Comparison of ENCODE assay signal across 8 mouse cellular contexts in the genomic region with DNA sequence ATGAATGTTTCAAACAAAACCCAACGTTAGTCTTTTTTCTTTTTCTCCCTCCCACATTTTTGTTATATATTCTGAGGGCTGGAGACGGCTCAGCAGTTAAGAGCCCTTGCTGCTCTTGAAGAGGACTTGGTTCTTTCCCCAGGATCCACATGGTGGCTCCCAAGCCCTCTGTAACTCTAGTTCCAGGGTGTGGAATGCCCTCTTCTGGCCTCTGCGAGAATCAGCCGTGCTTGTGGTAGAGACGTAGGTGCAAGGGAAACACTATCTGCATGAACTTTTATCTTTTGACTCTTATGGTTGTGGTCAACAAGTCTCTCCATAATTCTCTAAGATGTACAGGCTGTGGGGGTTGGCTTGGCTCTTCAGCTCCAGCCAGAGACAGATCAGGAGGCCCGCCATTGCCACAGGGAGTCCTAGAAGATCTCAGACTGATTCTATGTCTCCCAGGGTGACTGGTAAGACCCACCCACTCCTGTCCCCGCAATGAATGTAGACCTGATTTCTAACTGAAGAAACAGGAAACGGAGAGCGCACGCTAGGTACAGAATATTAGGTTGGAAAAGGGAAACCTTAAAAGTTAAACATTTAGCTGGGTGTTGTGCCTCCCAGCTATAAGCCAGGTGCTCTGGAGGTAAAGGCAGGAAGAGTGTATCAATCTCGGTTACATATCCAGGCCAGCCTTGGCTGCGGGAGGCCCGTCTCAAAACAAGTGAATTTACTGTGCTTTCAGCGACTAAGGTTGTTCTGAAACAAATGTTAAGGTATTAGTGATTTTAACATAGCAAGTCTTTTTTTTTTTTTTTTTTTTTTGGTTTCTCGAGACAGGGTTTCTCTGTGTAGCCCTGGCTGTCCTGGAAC. TPM values are rescaled to one million over a fixed set of nuclear protein-coding genes. Genes with fewer than 3 reads are reported as not detected.
DNase-seq lines count a peak whose midpoint lies in the region.

No protein-coding gene starts in this region.

- H3K27me3 ChIP-seq in megakaryocyte, embryonic 14.5 days (replicated peaks), result peaks cover 5% of the 10 kb centered on the region

- intact Hi-C loops in gastrocnemius, postnatal 36 days (cut with DNase I), result no loop called here

- peak overlapping the region; percentile 62 for H3K4me3 ChIP-seq in megakaryocyte, embryonic 14.5 days (replicated peaks)

- DNase-seq in gastrocnemius, adult 18-20 months (ENCODE audit: low spot score), result peak; percentile 38
- DNase-seq in gastrocnemius, postnatal 36 days, result no peak
- DNase-seq in B cell, adult 2 months, result peak; percentile 32 to 46
- peak; percentile 41 to 45 for DNase-seq in adrenal gland, adult 18-20 months (ENCODE audit: low spot score in 2 of 2)
- peak; percentile 20 to 35 for DNase-seq in frontal cortex, postnatal 25 days (ENCODE audit: low spot score in 2 of 2)
- peak; percentile 81 to 85 for DNase-seq in kidney, postnatal 36 days
- DNase-seq in thymus, postnatal 0 days (ENCODE audit: low spot score), result peak; percentile 78

- peaks cover 31% of the 10 kb centered on the region for H3K4me1 ChIP-seq in megakaryocyte, embryonic 14.5 days

- H3K36me3 ChIP-seq in megakaryocyte, embryonic 14.5 days (replicated peaks; ENCODE audit: low read length), result peaks cover 5% of the 10 kb centered on the region

- no peaks in the 10 kb centered on the region for H3K9me3 ChIP-seq in megakaryocyte, embryonic 14.5 days

RNA-seq across cellular contexts. Expression of a gene that starts 14.7 kb away (rescaled TPM):
- 1 to 10 TPM; 3.7 to 5.0 TPM for total RNA-seq in gastrocnemius, adult 18-20 months (2021)
- 1 to 10 TPM; 3.5 to 5.4 TPM for total RNA-seq in gastrocnemius, postnatal 36 days (2021)
- 10 to 100 TPM; 13.1 to 15.0 TPM for total RNA-seq in adrenal gland, adult 18-20 months (2021)
- polyA plus RNA-seq in megakaryocyte, embryonic 14.5 days (2012; ENCODE audit: insufficient read depth, low replicate concordance), result 0.47 TPM in 1 of 2 replicates, not detected in the other
- 8.1 and 8.4 TPM in 2 replicates for polyA plus RNA-seq in thymus, postnatal 0 days (2015; fragmentation: Nextera tagmentation; extraction: Ambion mirVana)

RNA-seq across cellular contexts. Expression of a gene that starts 20.9 kb away (rescaled TPM):
- 10 to 100 TPM; 45.7 to 50.2 TPM for total RNA-seq in gastrocnemius, adult 18-20 months (2021)
- 10 to 100 TPM; 40.8 to 44.9 TPM for total RNA-seq in gastrocnemius, postnatal 36 days (2021)
- 10 to 100 TPM; 48.2 to 54.8 TPM for total RNA-seq in adrenal gland, adult 18-20 months (2021)
- polyA plus RNA-seq in megakaryocyte, embryonic 14.5 days (2012; ENCODE audit: insufficient read depth, low replicate concordance), result 39.9 and 41.8 TPM in 2 replicates
- 35.5 and 44.6 TPM in 2 replicates for polyA plus RNA-seq in thymus, postnatal 0 days (2015; fragmentation: Nextera tagmentation; extraction: Ambion mirVana)

Comparison
In these comparisons a context has a peak if more than half of its experiments do, and no peak if none do; other contexts are left out.
1. DNase-seq: peak in gastrocnemius, adult 18-20 months (single experiment), B cell, adult 2 months (2 of 2), adrenal gland, adult 18-20 months (2 of 2), frontal cortex, postnatal 25 days (2 of 2), kidney, postnatal 36 days (2 of 2) and thymus, postnatal 0 days (single experiment); none in gastrocnemius, postnatal 36 days (0 of 2).